Mouse (Mus musculus) ZHBTc4 (cell line): ENCODE results near the gene Stab1.

ENCODE experiments used
- DNase-seq: peaks from one replicate; pipeline ENCODE4 v3.0.0-alpha.2; 2011; ENCODE audit warnings: low read depth, low spot score

The Stab1 gene

DNA sequence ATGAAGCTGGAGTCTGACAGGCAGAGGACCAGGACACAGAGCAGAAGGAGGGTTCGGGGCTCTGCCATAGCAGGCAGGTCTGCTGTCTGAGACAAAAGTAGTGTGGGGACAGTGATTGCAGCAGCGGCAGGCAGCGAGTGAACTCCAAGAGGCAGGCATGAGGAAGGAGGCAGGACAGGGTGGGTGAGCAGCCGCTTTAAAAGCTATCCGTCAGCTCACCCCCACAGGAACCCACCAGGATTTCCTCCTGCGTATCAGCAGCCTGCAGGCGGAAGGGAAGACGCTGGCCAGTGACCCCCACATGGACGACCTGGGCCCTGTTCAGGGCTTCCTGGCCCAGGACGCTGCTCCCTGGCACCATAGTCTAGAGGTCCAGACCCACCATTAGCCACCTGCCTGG is at the start of gene Stab1:
TSS of gene Stab1 (minus strand) at position 217 of the 400 bp plus-strand sequence.
- DNase-seq = no peak

DNA sequence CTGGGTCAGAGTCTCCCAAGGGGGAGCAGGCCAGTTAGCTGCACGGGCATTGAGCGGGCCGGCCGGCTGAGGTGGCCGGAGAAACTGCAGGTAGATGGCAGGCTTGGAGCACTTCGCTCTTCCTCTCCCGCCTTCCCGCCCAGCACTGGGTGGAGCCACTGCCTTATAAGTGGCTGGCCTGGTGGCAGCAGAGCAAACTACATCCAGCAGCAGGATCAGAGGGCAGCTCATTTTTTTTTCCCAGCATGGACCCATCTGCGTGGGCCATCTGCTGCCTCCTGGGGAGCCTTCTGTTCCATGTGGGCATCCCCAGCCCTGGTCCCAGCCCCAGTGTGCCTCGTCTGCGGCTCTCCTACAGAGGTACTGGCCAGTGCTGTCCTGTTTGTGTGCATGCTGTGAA is 49.2 kb upstream of the Stab1 start, which contains the start of gene Sema3g:
TSS of gene Sema3g (plus strand) at position 195 of the 400 bp plus-strand sequence.
- DNase-seq = peak; percentile 60

- no peak for DNase-seq
These were observed 48.4 kb upstream of the Stab1 start, which contains the start of gene Nisch for GRCm38 (mm10) chr14:31216846-31217245. Nisch (minus strand) TSS chr14:31216946.

DNA sequence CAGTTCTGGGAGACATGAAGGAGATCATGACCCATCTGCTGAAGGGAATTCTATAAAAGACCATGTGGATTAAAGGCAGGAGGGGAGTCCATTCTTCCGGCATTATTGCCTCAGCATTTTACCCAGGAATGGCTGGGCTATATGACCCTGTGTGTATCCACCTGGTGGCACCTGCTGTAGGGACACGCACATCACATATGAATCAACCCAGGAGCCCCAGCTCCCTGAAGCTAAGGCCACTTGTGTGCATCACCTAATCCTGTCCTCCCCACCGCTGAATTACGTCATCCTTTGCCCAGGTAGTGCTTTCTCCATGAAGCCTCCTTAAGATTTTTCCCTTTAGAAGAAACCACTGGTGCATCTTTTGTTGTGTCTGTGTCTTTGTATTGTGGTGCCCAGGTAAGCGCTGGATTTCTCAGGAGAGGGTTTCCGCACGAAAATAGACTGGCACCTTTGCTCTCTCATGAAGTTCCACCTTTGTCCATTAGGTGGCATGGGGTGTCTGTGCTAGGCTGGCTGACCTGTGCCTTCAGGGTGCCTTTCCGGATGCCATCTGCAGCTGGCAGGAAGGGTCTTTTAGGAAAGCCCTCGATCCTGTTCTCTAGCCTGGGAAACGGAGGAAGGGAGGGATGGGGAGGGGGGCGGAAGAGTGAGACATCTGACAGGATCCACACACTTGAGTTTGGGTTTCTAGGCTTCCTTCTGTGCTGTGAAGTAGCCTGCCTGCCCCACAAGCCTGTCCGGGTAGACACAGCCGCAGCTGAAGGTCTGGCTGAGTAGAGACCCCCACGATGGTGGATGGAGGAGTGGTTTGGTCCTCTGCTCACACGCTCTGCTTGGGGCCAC is 46.9 kb upstream of the Stab1 start:
- DNase-seq = peak; percentile 76

GRCm38 (mm10) chr14:31214684-31215083 is 46.2 kb upstream of the Stab1 start:
- DNase-seq = no peak

DNA sequence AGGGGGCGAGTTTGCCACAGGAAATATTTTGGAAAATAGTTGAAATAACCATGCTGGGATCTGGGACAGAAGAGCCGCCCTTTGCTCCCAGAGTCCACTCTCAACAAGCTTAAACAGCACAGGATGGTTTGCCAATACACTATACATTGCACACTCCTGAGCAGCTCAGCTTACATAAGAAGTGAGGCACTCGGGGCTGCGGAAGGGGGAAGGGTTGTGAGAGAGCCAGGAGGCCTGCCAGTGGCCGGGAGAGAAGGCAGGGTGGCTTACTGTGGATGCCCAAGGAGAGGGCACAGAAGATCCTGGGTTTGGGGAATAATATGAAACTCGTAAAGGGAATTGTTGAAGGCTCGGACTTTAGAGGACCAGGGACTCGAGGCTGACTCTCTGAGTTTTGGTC is 45.4 kb upstream of the Stab1 start:
- no peak for DNase-seq

DNA sequence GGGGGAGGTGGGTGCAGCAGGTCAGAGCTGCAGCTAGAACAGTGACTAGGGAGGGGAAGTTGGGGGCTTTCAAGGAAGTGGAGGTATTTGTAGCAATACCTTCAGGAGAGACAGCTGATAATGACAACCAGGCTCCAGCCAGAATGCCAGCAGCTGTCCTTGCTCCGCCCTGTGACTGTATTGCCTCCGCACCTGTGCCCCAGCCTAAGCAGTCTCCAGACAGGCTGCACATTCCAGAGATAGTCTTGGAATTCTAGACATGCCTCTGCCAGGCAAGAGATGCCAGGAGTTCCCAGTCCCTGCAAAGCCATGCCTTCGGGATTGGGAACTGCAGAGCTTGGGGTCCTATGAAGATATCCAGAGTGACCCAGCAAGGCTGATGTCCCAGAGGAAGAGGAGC is 44.1 kb upstream of the Stab1 start:
- DNase-seq = no peak

GRCm38 (mm10) chr14:31211854-31212253 is 43.4 kb upstream of the Stab1 start:
- no peak for DNase-seq

GRCm38 (mm10) chr14:31209133-31209557 is 40.7 kb upstream of the Stab1 start:
- no peak for DNase-seq

GRCm38 (mm10) chr14:31208084-31208483 is 39.6 kb upstream of the Stab1 start, which contains the start of gene Tnnc1:
Tnnc1 (plus strand) TSS chr14:31208312.
- no peak for DNase-seq

- no peak for DNase-seq
These were observed 38.8 kb upstream of the Stab1 start for GRCm38 (mm10) chr14:31207070-31207830.

GRCm38 (mm10) chr14:31206472-31206981 is 38.1 kb upstream of the Stab1 start:
- DNase-seq = peak; percentile 97

- DNase-seq = peak; percentile 58
These were observed 37.4 kb upstream of the Stab1 start for GRCm38 (mm10) chr14:31205562-31206467.

DNA sequence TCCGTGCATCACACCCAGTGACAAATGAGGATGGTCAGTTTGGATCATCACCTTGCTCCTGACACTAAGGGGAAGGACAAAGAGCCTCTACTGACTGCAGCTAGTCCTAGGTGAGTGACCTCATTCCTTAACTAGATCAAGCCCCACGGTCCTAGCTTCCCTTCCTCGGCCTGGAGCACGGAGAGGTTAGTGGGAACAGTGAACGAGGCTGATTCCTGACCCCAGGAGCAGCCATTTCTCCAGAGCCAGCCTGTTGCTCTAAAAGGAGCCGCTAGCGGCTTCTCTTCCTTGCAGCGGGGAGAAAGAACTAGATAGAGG is 36.8 kb upstream of the Stab1 start:
- peak; percentile 31 for DNase-seq

DNA sequence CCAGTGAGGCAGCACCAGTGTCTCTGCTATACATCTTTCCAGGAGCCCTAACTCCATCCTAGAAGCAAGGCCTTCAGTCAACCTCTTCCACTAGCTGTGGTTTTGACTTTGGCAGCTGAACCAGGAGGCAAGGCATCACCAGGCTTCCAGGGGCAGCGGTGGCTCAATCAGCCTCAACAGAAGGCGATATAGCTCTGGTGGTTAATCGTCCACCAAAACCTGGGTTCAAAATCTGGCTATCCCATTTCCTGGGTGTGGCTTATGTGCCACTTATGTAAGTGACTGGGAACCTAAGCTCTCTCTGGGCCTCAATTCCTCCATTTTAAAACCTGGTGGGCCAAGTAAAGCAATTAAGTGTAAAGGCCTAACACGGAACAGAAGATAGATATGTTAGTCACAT is 36.4 kb upstream of the Stab1 start:
- peak; percentile 13 for DNase-seq

- DNase-seq = no peak
These were observed 31.6 kb upstream of the Stab1 start for GRCm38 (mm10) chr14:31200038-31200437.

- no peak for DNase-seq
These were observed 31.2 kb upstream of the Stab1 start for GRCm38 (mm10) chr14:31199599-31199998.

DNA sequence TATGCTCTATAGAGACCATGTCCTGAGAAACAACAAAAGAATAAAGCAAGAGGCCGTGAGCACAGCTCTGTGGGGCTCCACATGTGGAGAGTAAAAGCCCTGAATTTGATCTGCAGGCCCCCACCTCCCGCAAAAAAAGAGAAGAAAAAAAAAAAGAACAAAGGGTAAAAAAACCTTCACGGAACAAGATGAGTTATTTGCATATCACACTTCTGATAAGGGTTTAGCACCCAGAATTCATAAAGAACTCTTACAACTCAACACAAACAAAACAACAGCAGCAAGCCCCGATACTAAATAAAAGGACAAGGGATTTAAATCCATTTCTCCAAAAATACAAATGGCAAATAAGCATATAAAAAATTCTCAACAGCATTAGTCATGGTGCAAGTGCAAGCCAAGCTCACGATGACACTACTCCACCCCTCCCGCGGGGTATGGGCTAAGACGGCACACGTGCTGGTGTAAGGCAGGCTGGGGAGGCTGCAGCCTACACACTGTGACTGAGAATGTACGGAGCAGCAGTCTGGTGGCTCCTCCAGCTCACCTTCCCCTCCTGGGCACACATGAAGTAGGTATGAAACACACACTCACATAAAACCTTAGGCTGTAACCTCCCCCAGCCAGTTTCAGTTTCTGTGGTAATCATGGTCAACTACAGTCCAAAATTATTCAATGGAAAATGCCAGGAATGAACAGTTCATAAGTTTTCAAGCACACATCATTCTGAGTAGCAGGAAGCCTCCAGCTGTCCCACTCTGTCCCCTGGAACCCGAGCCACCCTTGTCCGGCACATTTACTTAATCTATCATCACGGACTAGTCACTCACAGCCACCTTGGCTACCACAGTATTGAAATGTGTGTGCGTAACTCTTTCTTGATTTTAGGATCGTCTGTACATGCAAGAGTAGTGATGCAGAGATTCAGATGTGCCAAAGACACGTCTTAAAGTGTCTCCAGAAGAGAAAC is 29.4 kb upstream of the Stab1 start:
- peak; percentile 21 for DNase-seq

DNA sequence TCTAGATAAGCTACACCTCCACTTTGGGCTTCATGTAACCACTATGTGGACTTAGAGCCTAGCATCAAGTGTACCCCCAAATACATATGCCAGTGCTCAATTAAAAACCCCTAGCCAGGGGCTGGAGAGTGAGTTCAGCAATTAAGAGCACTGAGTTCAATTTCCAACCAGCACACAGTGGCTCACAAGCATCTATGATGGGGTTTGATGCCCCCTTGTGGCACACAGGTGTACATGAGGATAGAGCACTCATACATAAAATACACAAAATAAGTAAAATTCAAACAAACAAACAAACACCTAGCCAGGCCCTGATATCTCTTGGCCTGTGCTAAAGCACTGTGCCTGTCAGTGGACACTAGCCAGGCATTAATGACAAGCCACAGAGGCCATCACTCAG is 27.5 kb upstream of the Stab1 start:
- peak; percentile 60 for DNase-seq

- DNase-seq = no peak
These were observed 27.1 kb upstream of the Stab1 start for GRCm38 (mm10) chr14:31195521-31195920.
